8 mouse cellular contexts compared by ENCODE assay signal in genomic region chr6:112700392-112700791, GRCm38 (mm10). TPM values are rescaled to one million over a fixed set of nuclear protein-coding genes. Genes with fewer than 3 reads are reported as not detected.
A peak's percentile ranks its signal among the peaks of the same experiment; 100 is the strongest.
DNase-seq lines count a peak whose midpoint lies in the region; ATAC-seq and TF ChIP-seq lines count a peak whose summit lies in the region.

No protein-coding gene starts in this region.

- no peak overlapping the region for H3K27ac ChIP-seq in midbrain, embryonic 11.5 days (ENCODE audit: low read depth, low read length)
- H3K27ac ChIP-seq in midbrain, embryonic 13.5 days: no peak overlapping the region
- H3K27ac ChIP-seq in bone marrow, adult 2 months (ENCODE audit: control insufficient read depth, insufficient read depth, low read depth, low read length, poor library complexity): no peak overlapping the region
- no peak overlapping the region for H3K27ac ChIP-seq in forebrain, embryonic 14.5 days (ENCODE audit: low read depth, low read length)

- no peaks in the 10 kb centered on the region for H3K9me3 ChIP-seq in midbrain, embryonic 11.5 days (ENCODE audit: control insufficient read depth, low read length)
- no peaks in the 10 kb centered on the region for H3K9me3 ChIP-seq in midbrain, embryonic 13.5 days
- H3K9me3 ChIP-seq in forebrain, embryonic 14.5 days (replicated peaks; ENCODE audit: control insufficient read depth, low read length): no peaks in the 10 kb centered on the region

- DNase-seq in adrenal gland, adult (ENCODE audit: inconsistent age in 2 of 2, low spot score in 1 of 2): peak; percentile 50 to 87
- no peak for DNase-seq in adrenal gland, postnatal 4 days (ENCODE audit: low spot score in 2 of 2)
- DNase-seq in midbrain, embryonic 11.5 days (ENCODE audit: low spot score, missing footprints): peak; percentile 96
- peak; percentile 59 for DNase-seq in forebrain, embryonic 14.5 days (ENCODE audit: low spot score)
- peak; percentile 40 to 43 for DNase-seq in left cerebral cortex, postnatal 10 days (ENCODE audit: extremely low spot score in 1 of 2, low spot score in 2 of 2)
- peak; percentile 61 for DNase-seq in retina, postnatal 1 day

- H3K4me1 ChIP-seq in midbrain, embryonic 11.5 days (ENCODE audit: control insufficient read depth, insufficient read depth, low read length): no peaks in the 10 kb centered on the region
- H3K4me1 ChIP-seq in midbrain, embryonic 13.5 days (replicated peaks): peaks cover 12% of the 10 kb centered on the region
- H3K4me1 ChIP-seq in bone marrow, adult 2 months (ENCODE audit: control insufficient read depth, insufficient read depth, low read length): no peaks in the 10 kb centered on the region; the same call in 1 of the 2 replicates
- peaks cover 5% of the 10 kb centered on the region; the same call in 1 of the 2 replicates for H3K4me1 ChIP-seq in forebrain, embryonic 14.5 days (ENCODE audit: control insufficient read depth, insufficient read depth, low read length)

- no peaks in the 10 kb centered on the region for H3K36me3 ChIP-seq in midbrain, embryonic 11.5 days (ENCODE audit: control insufficient read depth, insufficient read depth, low read length)
- H3K36me3 ChIP-seq in midbrain, embryonic 13.5 days: no peaks in the 10 kb centered on the region
- H3K36me3 ChIP-seq in forebrain, embryonic 14.5 days (ENCODE audit: control insufficient read depth, insufficient read depth, low read length): no peaks in the 10 kb centered on the region

- 0 out of 2 replicates have a peak, but pooled peaks cover 2% of the 10 kb centered on the region for H3K27me3 ChIP-seq in midbrain, embryonic 11.5 days (ENCODE audit: control insufficient read depth, insufficient read depth, low read length)
- no peaks in the 10 kb centered on the region for H3K27me3 ChIP-seq in midbrain, embryonic 13.5 days
- H3K27me3 ChIP-seq in forebrain, embryonic 14.5 days (replicated peaks; ENCODE audit: control insufficient read depth, insufficient read depth, low read length): no peaks in the 10 kb centered on the region

- no peak overlapping the region for H3K4me3 ChIP-seq in midbrain, embryonic 11.5 days (ENCODE audit: low read depth, low read length)
- H3K4me3 ChIP-seq in midbrain, embryonic 13.5 days (replicated peaks): no peak overlapping the region
- H3K4me3 ChIP-seq in bone marrow, adult 2 months (replicated peaks; ENCODE audit: control insufficient read depth, low read depth, low read length): no peak overlapping the region
- no peak overlapping the region for H3K4me3 ChIP-seq in forebrain, embryonic 14.5 days (ENCODE audit: low read depth, low read length)

- 0 out of 2 replicates have a peak, but pooled peaks have one; percentile 1 for ATAC-seq in midbrain, embryonic 11.5 days (ENCODE audit: low FRiP score)
- no peak for ATAC-seq in midbrain, embryonic 13.5 days
- no peak for ATAC-seq in forebrain, embryonic 14.5 days

- TF ChIP-seq CTCF in bone marrow, adult 2 months (IDR thresholded peaks at IDR 0.05; ENCODE audit: control insufficient read depth, insufficient read depth, low read length): peak; percentile 44; the same call in 1 of the 2 replicates

- no peak for TF ChIP-seq POLR2A in bone marrow, adult 2 months (IDR thresholded peaks at IDR 0.05; ENCODE audit: borderline replicate concordance, control insufficient read depth, low read depth, low read length)

- H3K4me2 ChIP-seq in midbrain, embryonic 11.5 days: no peak overlapping the region
- no peak overlapping the region for H3K4me2 ChIP-seq in midbrain, embryonic 13.5 days (replicated peaks)
- no peak overlapping the region for H3K4me2 ChIP-seq in forebrain, embryonic 14.5 days (ENCODE audit: low read length)

- intact Hi-C loops in left cerebral cortex, postnatal 10 days (cut with DNase I): loop anchor here (5.0 kb wide), 1 partner anchor 302 kb away; no protein-coding TSS in a partner anchor

- H3K9ac ChIP-seq in midbrain, embryonic 11.5 days (ENCODE audit: low read length): no peak overlapping the region
- H3K9ac ChIP-seq in midbrain, embryonic 13.5 days (replicated peaks): no peak overlapping the region
- no peak overlapping the region for H3K9ac ChIP-seq in forebrain, embryonic 14.5 days (ENCODE audit: low read length)

- 0% methylated on average over 1 of the region's 1 CpGs for WGBS in midbrain, embryonic 11.5 days
- WGBS in midbrain, embryonic 13.5 days: 0% methylated on average over 1 of the region's 1 CpGs
- 3% methylated on average over 1 of the region's 1 CpGs for WGBS in bone marrow, adult 2 months
- WGBS in forebrain, embryonic 14.5 days: 0% methylated on average over 1 of the region's 1 CpGs

RNA-seq across cellular contexts. Expression of gene Rad18, which starts 3.9 kb away (rescaled TPM):
- total RNA-seq in adrenal gland, postnatal 4 days (2021): 10 to 100 TPM; 14.8 to 16.0 TPM
- polyA plus RNA-seq in midbrain, embryonic 11.5 days (2014; fragmentation: Nextera tagmentation; extraction: Ambion mirVana): 38.2 and 39.7 TPM in 2 replicates
- polyA plus RNA-seq in midbrain, embryonic 13.5 days (2015; fragmentation: Nextera tagmentation; extraction: Ambion mirVana): 18.6 and 19.5 TPM in 2 replicates
- 12.2 and 13.1 TPM in 2 replicates for polyA plus RNA-seq in bone marrow, adult 2 months (2011; ENCODE audit: insufficient read depth, insufficient read length, low replicate concordance, missing spikeins)
- polyA plus RNA-seq in forebrain, embryonic 14.5 days (2014; fragmentation: Nextera tagmentation; extraction: Ambion mirVana): 18.4 and 19.5 TPM in 2 replicates
- 1 to 10 TPM; 8.6 to 8.7 TPM for total RNA-seq in left cerebral cortex, postnatal 10 days (2021)

Comparison
In these comparisons a context has a peak if more than half of its experiments do, and no peak if none do; other contexts are left out.
1. DNase-seq: peak in adrenal gland, adult (2 of 2), midbrain, embryonic 11.5 days (single experiment), forebrain, embryonic 14.5 days (single experiment), left cerebral cortex, postnatal 10 days (2 of 2) and retina, postnatal 1 day (single experiment); none in adrenal gland, postnatal 4 days (0 of 2).